Mouse (Mus musculus) MEL (cell line): ENCODE measurements at regions not wholly inside any gene's neighbourhood (a gene's known extent, or its start where the extent isn't known, plus 50 kb on each side); places are given as distances from the start of the nearest gene placed in this dataset.

Source experiments
- DNase-seq: peaks from one replicate; pipeline ENCODE4 v3.0.0; 2011; ENCODE audit warnings: low read depth, low spot score
- H3K27ac ChIP-seq: 2 replicates; pipeline ENCODE4 v1.5.1; 2012; ENCODE audit warnings: low read depth, mild to moderate bottlenecking, control low read depth, low read length, moderate library complexity; ENCODE audit not compliant: control insufficient read depth
- H3K27me3 ChIP-seq, 2 experiments: fragments of 150-350 bp in 1 of 2; sonication (generic) in 1 of 2; 2 replicates each; pipeline ENCODE4 v1.6.1; 2012; ENCODE audit warnings: low read length in 2 of 2, mild to moderate bottlenecking in 2 of 2, improper control_type of control experiment in 1 of 2, moderate library complexity in 1 of 2; ENCODE audit not compliant: insufficient read depth in 2 of 2, control insufficient read depth in 1 of 2
- H3K36me3 ChIP-seq, 2 experiments: 2 replicates each; pipeline ENCODE4 v1.6.1; 2012 to 2014; ENCODE audit warnings: low read length in 2 of 2, improper control_type of control experiment in 1 of 2, inconsistent platforms in 1 of 2, mild to moderate bottlenecking in 1 of 2; ENCODE audit not compliant: insufficient read depth in 2 of 2, control insufficient read depth in 1 of 2
- H3K4me1 ChIP-seq, 2 experiments: fragments of 150-350 bp in 1 of 2; sonication (generic) in 1 of 2; 2 replicates each; pipeline ENCODE4 v1.6.1; 2012; ENCODE audit warnings: low read length in 2 of 2, improper control_type of control experiment in 1 of 2, mild to moderate bottlenecking in 1 of 2; ENCODE audit not compliant: insufficient read depth in 2 of 2, control insufficient read depth in 1 of 2
- H3K4me3 ChIP-seq, 2 experiments: fragments of 150-350 bp in 1 of 2; sonication (generic) in 1 of 2; 2 replicates each; pipeline ENCODE4 v1.5.1; 2012; ENCODE audit warnings: low read depth in 2 of 2, low read length in 2 of 2, mild to moderate bottlenecking in 2 of 2, moderate library complexity in 2 of 2, control low read depth in 1 of 2, improper control_type of control experiment in 1 of 2; ENCODE audit not compliant: control insufficient read depth in 1 of 2, insufficient read depth in 1 of 2
- H3K79me2 ChIP-seq: 2 replicates; pipeline ENCODE4 v1.6.1; 2012; ENCODE audit warnings: mild to moderate bottlenecking, low read length, moderate library complexity; ENCODE audit not compliant: control insufficient read depth, poor library complexity, insufficient read depth
- H3K9ac ChIP-seq: 2 replicates; pipeline ENCODE4 v1.6.1; 2012; ENCODE audit warnings: low read depth, mild to moderate bottlenecking, control low read depth, low read length, moderate library complexity; ENCODE audit not compliant: control insufficient read depth, poor library complexity, severe bottlenecking
- H3K9me3 ChIP-seq: fragments of 150-350 bp; sonication (generic); replicated peaks from 2 replicates; pipeline ENCODE4 v1.6.1; 2012; ENCODE audit warnings: mild to moderate bottlenecking, low read length, improper control_type of control experiment, moderate library complexity; ENCODE audit not compliant: insufficient read depth
- BHLHE40 ChIP-seq: IDR thresholded peaks from 2 replicates; pipeline ENCODE4 v1.6.1; 2012; ENCODE audit warnings: low read depth, mild to moderate bottlenecking, inconsistent platforms, low read length, improper control_type of control experiment, borderline replicate concordance
- CHD2 ChIP-seq: IDR thresholded peaks from 2 replicates; pipeline ENCODE4 v1.6.1; 2011; ENCODE audit warnings: low read length, improper control_type of control experiment
- CTCF ChIP-seq, 3 experiments: IDR thresholded peaks in 2 of 3; conservative IDR thresholded peaks in 1 of 3; 2 replicates each; pipeline ENCODE4 v1.5.1; 2011 to 2012; ENCODE audit warnings: low read length in 3 of 3, low read depth in 2 of 3, mild to moderate bottlenecking in 2 of 3, improper control_type of control experiment in 1 of 3, inconsistent platforms in 1 of 3, mixed read lengths in 1 of 3, moderate library complexity in 1 of 3; ENCODE audit not compliant: control insufficient read depth in 1 of 3, insufficient read depth in 1 of 3, poor library complexity in 1 of 3, severe bottlenecking in 1 of 3
- E2F4 ChIP-seq: IDR thresholded peaks from 2 replicates; pipeline ENCODE4 v1.6.1; 2011; ENCODE audit warnings: low read depth, low read length, improper control_type of control experiment, borderline replicate concordance
- ELF1 ChIP-seq: IDR thresholded peaks from 2 replicates; pipeline ENCODE4 v1.6.1; 2014; ENCODE audit warnings: low read depth, mild to moderate bottlenecking, inconsistent platforms, low read length, improper control_type of control experiment, moderate library complexity
- EP300 ChIP-seq, 2 experiments: IDR thresholded peaks; 2 replicates each; pipeline ENCODE4 v1.6.1; 2011; ENCODE audit warnings: improper control_type of control experiment in 2 of 2, low read length in 2 of 2, low read depth in 1 of 2, mild to moderate bottlenecking in 1 of 2
- ETS1 ChIP-seq: IDR thresholded peaks from 2 replicates; pipeline ENCODE4 v1.6.1; 2012; ENCODE audit warnings: low read depth, mild to moderate bottlenecking, inconsistent platforms, low read length, improper control_type of control experiment, moderate library complexity
- GATA1 ChIP-seq: IDR thresholded peaks from 2 replicates; pipeline ENCODE4 v1.6.1; 2011; ENCODE audit warnings: low read depth, low read length, improper control_type of control experiment
- JUND ChIP-seq: IDR thresholded peaks from 2 replicates; pipeline ENCODE4 v1.6.1; 2011; ENCODE audit warnings: low read depth, mild to moderate bottlenecking, improper control_type of control experiment, low read length
- KAT2A ChIP-seq: conservative IDR thresholded peaks from 2 replicates; pipeline ENCODE4 v1.6.1; 2012; ENCODE audit warnings: low read depth, low read length, improper control_type of control experiment, inconsistent platforms
- MEF2A ChIP-seq: IDR thresholded peaks from 2 replicates; pipeline ENCODE4 v1.6.1; 2014; ENCODE audit warnings: low read depth, mild to moderate bottlenecking, inconsistent platforms, low read length, improper control_type of control experiment; ENCODE audit not compliant: poor library complexity, insufficient replicate concordance, severe bottlenecking; ENCODE audit errors: extremely low read depth
- MXI1 ChIP-seq: IDR thresholded peaks from 2 replicates; pipeline ENCODE4 v1.6.1; 2011; ENCODE audit warnings: mild to moderate bottlenecking, low read depth, low read length, improper control_type of control experiment
- MYC ChIP-seq: IDR thresholded peaks from 2 replicates; pipeline ENCODE4 v1.6.1; 2011; ENCODE audit warnings: low read depth, mild to moderate bottlenecking, low read length, improper control_type of control experiment, moderate library complexity
- NELFE ChIP-seq: IDR thresholded peaks from 2 replicates; pipeline ENCODE4 v1.6.1; 2011; ENCODE audit warnings: low read depth, low read length, improper control_type of control experiment
- POLR2AphosphoS5 ChIP-seq: IDR thresholded peaks from 2 replicates; pipeline ENCODE4 v1.6.1; 2012; ENCODE audit warnings: low read depth, borderline replicate concordance, mild to moderate bottlenecking, inconsistent platforms, low read length, moderate library complexity, mixed read lengths
- RAD21 ChIP-seq: IDR thresholded peaks from 2 replicates; pipeline ENCODE4 v1.6.1; 2011; ENCODE audit warnings: mild to moderate bottlenecking, low read depth, low read length, improper control_type of control experiment
- SIN3A ChIP-seq: IDR thresholded peaks from 2 replicates; pipeline ENCODE4 v1.6.1; 2012; ENCODE audit warnings: low read length, improper control_type of control experiment, inconsistent platforms
- TAL1 ChIP-seq: IDR thresholded peaks from 2 replicates; pipeline ENCODE4 v1.6.1; 2012; ENCODE audit warnings: mild to moderate bottlenecking, inconsistent platforms, low read length, moderate library complexity, mixed read lengths
- TBP ChIP-seq: IDR thresholded peaks from 2 replicates; pipeline ENCODE4 v1.8.0; 2011; ENCODE audit warnings: low read depth, low read length, improper control_type of control experiment
- UBTF ChIP-seq: IDR thresholded peaks from 2 replicates; pipeline ENCODE4 v1.6.1; 2012; ENCODE audit warnings: low read depth, mild to moderate bottlenecking, inconsistent platforms, low read length, improper control_type of control experiment, moderate library complexity, borderline replicate concordance; ENCODE audit not compliant: insufficient read depth
- ZKSCAN1 ChIP-seq: IDR thresholded peaks from 2 replicates; pipeline ENCODE4 v1.6.1; 2012; ENCODE audit warnings: low read depth, mild to moderate bottlenecking, inconsistent platforms, low read length, improper control_type of control experiment, moderate library complexity
- ZMIZ1 ChIP-seq: IDR thresholded peaks from 2 replicates; pipeline ENCODE4 v1.6.1; 2012; ENCODE audit warnings: low read depth, mild to moderate bottlenecking, inconsistent platforms, low read length, improper control_type of control experiment, moderate library complexity
- ZNF384 ChIP-seq: IDR thresholded peaks from 2 replicates; pipeline ENCODE4 v1.6.1; 2012; ENCODE audit warnings: low read depth, mild to moderate bottlenecking, inconsistent platforms, low read length, improper control_type of control experiment

- Histone ChIP-seq H3K79me2 (no peaks in the 10 kb centered on the region), H3K9ac (no peak overlapping the region), H3K27me3 (peaks cover 0 to 1% of the 10 kb centered on the region in 2 experiments; a peak in 1 of 4 replicates), H3K4me1 (no peaks in the 10 kb centered on the region), H3K36me3 (no peaks in the 10 kb centered on the region), H3K4me3 (no peak overlapping the region), H3K27ac (no peak overlapping the region), H3K9me3 (no peaks in the 10 kb centered on the region)
- no peak for DNase-seq
- TF ChIP-seq BHLHE40: no peak
- TF ChIP-seq KAT2A: no peak
- no peak for TF ChIP-seq MEF2A
- no peak for TF ChIP-seq JUND
- TF ChIP-seq MYC: no peak
- TF ChIP-seq EP300 (IDR thresholded peaks at IDR 0.05; ENCODE audit: low read depth in 1 of 2, low read length in 2 of 2): no peak
- TF ChIP-seq SIN3A: no peak
- TF ChIP-seq NELFE: no peak
- TF ChIP-seq ZNF384: no peak
- TF ChIP-seq ETS1: no peak
- TF ChIP-seq, all 39 proteins: peak for 0
Measured at GRCm38 (mm10) chr13:35383624-35384018, 276.0 kb upstream of the Cdyl start.

- no peak overlapping the region for H3K27ac ChIP-seq
- no peak for DNase-seq
- no peak for TF ChIP-seq CHD2
- TF ChIP-seq POLR2AphosphoS5: no peak
- TF ChIP-seq ELF1: no peak
- TF ChIP-seq MYC: no peak
- TF ChIP-seq TBP: no peak
- TF ChIP-seq ZMIZ1: no peak
- TF ChIP-seq CTCF (IDR thresholded peaks at IDR 0.05 in 2 of 3, conservative IDR thresholded peaks at IDR 0.05 in 1 of 3; ENCODE audit: control insufficient read depth in 1 of 3, insufficient read depth in 1 of 3, low read depth in 2 of 3, low read length in 3 of 3, poor library complexity in 1 of 3, severe bottlenecking in 1 of 3): no peak
- no peak for TF ChIP-seq SIN3A
- TF ChIP-seq RAD21: no peak
- TF ChIP-seq NELFE: no peak
- no peak for TF ChIP-seq ZKSCAN1
- TF ChIP-seq TAL1: no peak
- TF ChIP-seq ETS1: no peak
- TF ChIP-seq E2F4: no peak
- TF ChIP-seq GATA1: no peak
- TF ChIP-seq UBTF: no peak
- no peak for TF ChIP-seq EP300 (IDR thresholded peaks at IDR 0.05; ENCODE audit: low read depth in 1 of 2, low read length in 2 of 2)
- TF ChIP-seq MXI1: no peak
- TF ChIP-seq, all 39 proteins: peak for 0
Measured at GRCm38 (mm10) chr13:35388380-35388779, 271.3 kb upstream of the Cdyl start.

More at GRCm38 (mm10) chr13:35388380-35388779, 271.3 kb upstream of the Cdyl start:
- Histone ChIP-seq H3K79me2 (no peaks in the 10 kb centered on the region), H3K9ac (no peak overlapping the region), H3K36me3 (no peaks in the 10 kb centered on the region), H3K4me1 (no peaks in the 10 kb centered on the region), H3K4me3 (no peak overlapping the region), H3K27me3 (peaks cover 0 to 1% of the 10 kb centered on the region in 2 experiments; a peak in 1 of 4 replicates), H3K9me3 (no peaks in the 10 kb centered on the region)
